Mouse (Mus musculus): ENCODE measurements around the gene Edar.

DNA sequence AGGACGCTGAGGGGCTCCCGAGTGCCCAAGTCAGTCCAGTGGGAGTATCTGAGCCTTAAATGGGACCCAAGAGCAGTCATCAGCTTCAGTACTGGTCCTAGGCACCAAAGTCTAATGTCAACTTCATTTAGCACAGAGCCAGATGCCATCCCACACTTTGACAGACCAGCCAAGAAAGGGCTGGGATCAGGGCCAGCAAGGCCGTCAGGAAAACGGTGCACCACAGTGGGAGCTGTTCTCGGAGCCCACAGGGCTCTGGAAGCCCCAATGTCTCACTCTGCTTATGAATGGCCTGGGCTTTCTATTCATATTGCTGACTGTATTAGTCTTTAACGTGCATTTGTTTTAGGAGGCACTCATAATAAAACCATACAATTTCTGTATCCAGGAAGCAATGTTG, 36.2 kb downstream of the Edar start:
- TF ChIP-seq CHD2 (IDR thresholded peaks at IDR 0.05; ENCODE audit: low read depth, low read length) (no peak), ZC3H11A (IDR thresholded peaks at IDR 0.05; ENCODE audit: borderline replicate concordance, low read depth, low read length) (no peak), ZNF384 (IDR thresholded peaks at IDR 0.05; ENCODE audit: low read depth, low read length) (no peak), HCFC1 (IDR thresholded peaks at IDR 0.05; ENCODE audit: borderline replicate concordance, insufficient read depth, low read length) (no peak)
